Mouse (Mus musculus) embryonic facial prominence, embryonic 12.5 days (tissue): ENCODE data around the gene Mcpt8. TPM values are rescaled to one million over a fixed set of nuclear protein-coding genes. Genes with fewer than 3 reads are reported as not detected.
"Not testable (repeated sequence)": the region's sequence is repeated elsewhere in the genome, so short reads cannot be mapped to it uniquely, and the experiment has no call there.

Experiments used
- ATAC-seq: fragments of 200-750 bp; cut with Nextera tagmentation; 2 replicates; pipeline ENCODE4 v1.8.0; 2017; ENCODE audit not compliant: insufficient number of reproducible peaks, insufficient read depth, low FRiP score, low TSS enrichment
- H3K27ac ChIP-seq: fragments of 300-500 bp; sonication (generic); 2 replicates; pipeline ENCODE4 v1.5.1; 2016; ENCODE audit warnings: mild to moderate bottlenecking
- H3K27me3 ChIP-seq: fragments of 300-500 bp; sonication (generic); 2 replicates; pipeline ENCODE4 v1.6.1; 2016; ENCODE audit warnings: mild to moderate bottlenecking, moderate library complexity
- H3K36me3 ChIP-seq: fragments of 300-500 bp; sonication (generic); 2 replicates; pipeline ENCODE4 v1.6.1; 2016; ENCODE audit warnings: mild to moderate bottlenecking
- H3K4me1 ChIP-seq: fragments of 300-500 bp; sonication (generic); 2 replicates; pipeline ENCODE4 v1.6.1; 2016
- H3K4me2 ChIP-seq: fragments of 300-500 bp; sonication (generic); replicated peaks from 2 replicates; pipeline ENCODE4 v1.6.1; 2016; ENCODE audit warnings: mild to moderate bottlenecking, moderate library complexity
- H3K4me3 ChIP-seq: fragments of 300-500 bp; sonication (generic); 2 replicates; pipeline ENCODE4 v1.5.1; 2016; ENCODE audit warnings: mild to moderate bottlenecking
- H3K9ac ChIP-seq: fragments of 300-500 bp; sonication (generic); 2 replicates; pipeline ENCODE4 v1.6.1; 2016; ENCODE audit warnings: mild to moderate bottlenecking, moderate library complexity
- H3K9me3 ChIP-seq: fragments of 300-500 bp; sonication (generic); 2 replicates; pipeline ENCODE4 v1.6.1; 2016; ENCODE audit warnings: mild to moderate bottlenecking, moderate library complexity
- WGBS: fragments of 180-500 bp; shearing (Covaris S2); methylation state at CpG from one replicate; pipeline ENCODE4 v1.1.7; 2016; 5-methylcytosine and 5-hydroxymethylcytosine counted together
- polyA plus RNA-seq: library from polyadenylated mRNA; unstranded; fragments of >200 nt; fragmentation: Nextera tagmentation; extraction: Ambion mirVana; gene quantifications from 2 replicates; pipeline ENCODE4 v1.2.1, GENCODE M21; 2016

Gene Mcpt8
- polyA plus RNA-seq: not detected in 2 replicates

GRCm38 (mm10) chr14:56085167-56085566 is at the start of gene Mcpt8:
TSS of gene Mcpt8 (minus strand) at chr14:56085273.
- no peak within 1 kb of the TSS for H3K4me3 ChIP-seq
- H3K4me2 ChIP-seq: no peak within 1 kb of the TSS
- H3K36me3 ChIP-seq: no peaks in the 10 kb centered on the region
- WGBS: 91% methylated on average over 2 of the region's 2 CpGs
- no peak within 1 kb of the TSS for H3K27ac ChIP-seq
- H3K9me3 ChIP-seq: no peaks in the 10 kb centered on the region
- no peaks in the 10 kb centered on the region for H3K27me3 ChIP-seq
- no peak for ATAC-seq
- H3K9ac ChIP-seq: no peak within 1 kb of the TSS
- no peaks in the 10 kb centered on the region for H3K4me1 ChIP-seq

- H3K9me3 ChIP-seq, H3K27me3 ChIP-seq, H3K4me2 ChIP-seq, H3K4me1 ChIP-seq, H3K4me3 ChIP-seq, H3K36me3 ChIP-seq, H3K9ac ChIP-seq, ATAC-seq, H3K27ac ChIP-seq: not testable (repeated sequence)
- WGBS: 82% methylated on average over 1 of the region's 1 CpGs
Measured at GRCm38 (mm10) chr14:56133675-56134074, 48.6 kb upstream of the Mcpt8 start.

- not testable (repeated sequence) for H3K9me3 ChIP-seq, H3K36me3 ChIP-seq, H3K4me2 ChIP-seq, ATAC-seq, H3K4me3 ChIP-seq, H3K4me1 ChIP-seq, H3K9ac ChIP-seq, H3K27ac ChIP-seq, H3K27me3 ChIP-seq
- 87% methylated on average over 2 of the region's 2 CpGs for WGBS
Measured at GRCm38 (mm10) chr14:56132508-56132907, 47.4 kb upstream of the Mcpt8 start, which contains the start of gene Gzmd. TSS of gene Gzmd (minus strand) at chr14:56132608.

- Histone ChIP-seq H3K27me3 (no peaks in the 10 kb centered on the region), H3K4me2 (no peak overlapping the region), H3K9me3 (no peaks in the 10 kb centered on the region), H3K4me3 (no peak overlapping the region), H3K36me3 (no peaks in the 10 kb centered on the region), H3K9ac (no peak overlapping the region), H3K4me1 (no peaks in the 10 kb centered on the region), H3K27ac (no peak overlapping the region)
- WGBS: 46% methylated on average over 3 of the region's 3 CpGs
- no peak for ATAC-seq
Measured at GRCm38 (mm10) chr14:56128341-56128740, 43.3 kb upstream of the Mcpt8 start.

GRCm38 (mm10) chr14:56123516-56123915 is 38.4 kb upstream of the Mcpt8 start:
- WGBS: 85% methylated on average over 3 of the region's 3 CpGs
- Histone ChIP-seq H3K27ac (no peak overlapping the region), H3K9me3 (no peaks in the 10 kb centered on the region), H3K4me1 (no peaks in the 10 kb centered on the region), H3K4me2 (no peak overlapping the region), H3K9ac (no peak overlapping the region), H3K27me3 (no peaks in the 10 kb centered on the region), H3K36me3 (no peaks in the 10 kb centered on the region), H3K4me3 (no peak overlapping the region)
- ATAC-seq: no peak

GRCm38 (mm10) chr14:56120525-56120924 is 35.5 kb upstream of the Mcpt8 start, which contains the start of gene Gzme:
TSS of gene Gzme (minus strand) at chr14:56120625.
- Histone ChIP-seq H3K9ac (no peak within 1 kb of the TSS), H3K4me3 (no peak within 1 kb of the TSS), H3K4me1 (no peaks in the 10 kb centered on the region), H3K9me3 (no peaks in the 10 kb centered on the region), H3K36me3 (no peaks in the 10 kb centered on the region), H3K27me3 (no peaks in the 10 kb centered on the region), H3K4me2 (no peak within 1 kb of the TSS), H3K27ac (no peak within 1 kb of the TSS)
- ATAC-seq: no peak

- H3K9me3 ChIP-seq, H3K4me1 ChIP-seq, H3K27me3 ChIP-seq, H3K36me3 ChIP-seq, H3K4me2 ChIP-seq, H3K27ac ChIP-seq, ATAC-seq, H3K4me3 ChIP-seq, H3K9ac ChIP-seq: not testable (repeated sequence)
- WGBS: 89% methylated on average over 33 of the region's 33 CpGs
Measured at GRCm38 (mm10) chr14:56115531-56116310, 30.6 kb upstream of the Mcpt8 start.

GRCm38 (mm10) chr14:56105447-56106180 is 20.5 kb upstream of the Mcpt8 start:
- no peak overlapping the region for H3K4me3 ChIP-seq
- no peak for ATAC-seq
- H3K27me3 ChIP-seq: 0 out of 2 replicates have a peak, but pooled peaks cover 3% of the 10 kb centered on the region
- no peak overlapping the region for H3K9ac ChIP-seq
- H3K27ac ChIP-seq: no peak overlapping the region
- no peak overlapping the region for H3K4me2 ChIP-seq
- H3K9me3 ChIP-seq: no peaks in the 10 kb centered on the region
- no peaks in the 10 kb centered on the region for H3K36me3 ChIP-seq
- 86% methylated on average over 13 of the region's 13 CpGs for WGBS
- no peaks in the 10 kb centered on the region for H3K4me1 ChIP-seq

- Histone ChIP-seq H3K36me3 (no peaks in the 10 kb centered on the region), H3K4me3 (no peak overlapping the region), H3K27me3 (0 out of 2 replicates have a peak, but pooled peaks cover 3% of the 10 kb centered on the region), H3K27ac (no peak overlapping the region), H3K4me2 (no peak overlapping the region), H3K4me1 (no peaks in the 10 kb centered on the region), H3K9me3 (no peaks in the 10 kb centered on the region), H3K9ac (no peak overlapping the region)
- WGBS: 87% methylated on average over 5 of the region's 5 CpGs
- ATAC-seq: no peak
Measured at GRCm38 (mm10) chr14:56105016-56105415, 19.9 kb upstream of the Mcpt8 start.

GRCm38 (mm10) chr14:56103452-56103851 is 18.4 kb upstream of the Mcpt8 start:
- Histone ChIP-seq H3K27ac (no peak overlapping the region), H3K9ac (no peak overlapping the region), H3K27me3 (0 out of 2 replicates have a peak, but pooled peaks cover 3% of the 10 kb centered on the region), H3K36me3 (no peaks in the 10 kb centered on the region), H3K4me3 (no peak overlapping the region), H3K9me3 (no peaks in the 10 kb centered on the region), H3K4me1 (no peaks in the 10 kb centered on the region), H3K4me2 (no peak overlapping the region)
- WGBS: 66% methylated on average over 3 of the region's 3 CpGs
- ATAC-seq: no peak

- Histone ChIP-seq H3K4me1 (no peaks in the 10 kb centered on the region), H3K4me2 (no peak within 1 kb of the TSS), H3K36me3 (no peaks in the 10 kb centered on the region), H3K27me3 (0 out of 2 replicates have a peak, but pooled peaks cover 3% of the 10 kb centered on the region), H3K4me3 (no peak within 1 kb of the TSS), H3K27ac (no peak within 1 kb of the TSS), H3K9me3 (no peaks in the 10 kb centered on the region), H3K9ac (no peak within 1 kb of the TSS)
- no peak for ATAC-seq
- 75% methylated on average over 10 of the region's 10 CpGs for WGBS
Measured at GRCm38 (mm10) chr14:56102386-56102785, 17.3 kb upstream of the Mcpt8 start, which contains the start of gene Ctsg. TSS of gene Ctsg (minus strand) at chr14:56102574.

GRCm38 (mm10) chr14:56098940-56099339 is 13.9 kb upstream of the Mcpt8 start:
- H3K4me2 ChIP-seq: no peak overlapping the region
- H3K27ac ChIP-seq: no peak overlapping the region
- H3K9me3 ChIP-seq: no peaks in the 10 kb centered on the region
- H3K9ac ChIP-seq: no peak overlapping the region
- WGBS: 84% methylated on average over 4 of the region's 4 CpGs
- no peaks in the 10 kb centered on the region for H3K4me1 ChIP-seq
- ATAC-seq: no peak
- no peaks in the 10 kb centered on the region for H3K27me3 ChIP-seq
- no peak overlapping the region for H3K4me3 ChIP-seq
- H3K36me3 ChIP-seq: no peaks in the 10 kb centered on the region
